Comparison of ENCODE assay signal across 10 mouse cellular contexts in genomic region chr9:67735426-67735825, GRCm38 (mm10). TPM values are rescaled to one million over a fixed set of nuclear protein-coding genes. Genes with fewer than 3 reads are reported as not detected.
DNase-seq lines count a peak whose midpoint lies in the region; ATAC-seq lines count a peak whose summit lies in the region.
"Had no signal": no experiment of that assay in that cellular context is flagged by ENCODE, and none has a peak within 500 bp of the region (broad histone marks: within the 10 kb centered on the region; RNA-seq: fewer than 3 reads in every experiment).

No protein-coding gene starts in this region.

- H3K27me3 ChIP-seq in midbrain, embryonic 14.5 days (ENCODE audit: control insufficient read depth, insufficient read depth, low read length): no peaks in the 10 kb centered on the region
- H3K27me3 ChIP-seq in midbrain, embryonic 15.5 days (replicated peaks): no peaks in the 10 kb centered on the region
- H3K27me3 ChIP-seq in limb, embryonic 10.5 days (ENCODE audit: low read depth, poor library complexity, severe bottlenecking): no peaks in the 10 kb centered on the region
- H3K27me3 ChIP-seq: liver, embryonic 15.5 days had no signal

- no peaks in the 10 kb centered on the region for H3K36me3 ChIP-seq in midbrain, embryonic 14.5 days (ENCODE audit: control insufficient read depth, insufficient read depth, low read length)
- no peaks in the 10 kb centered on the region for H3K36me3 ChIP-seq in midbrain, embryonic 15.5 days (replicated peaks)
- no peaks in the 10 kb centered on the region for H3K36me3 ChIP-seq in limb, embryonic 10.5 days
- H3K36me3 ChIP-seq: liver, embryonic 15.5 days had no signal

- H3K4me1 ChIP-seq in midbrain, embryonic 14.5 days (ENCODE audit: control insufficient read depth, insufficient read depth, low read length): no peaks in the 10 kb centered on the region
- no peaks in the 10 kb centered on the region for H3K4me1 ChIP-seq in midbrain, embryonic 15.5 days
- H3K4me1 ChIP-seq in limb, embryonic 10.5 days: peaks cover 4% of the 10 kb centered on the region; the same call in 1 of the 2 replicates
- H3K4me1 ChIP-seq: liver, embryonic 15.5 days had no signal

- H3K27ac ChIP-seq in midbrain, embryonic 14.5 days (replicated peaks; ENCODE audit: low read depth, low read length): no peak overlapping the region
- no peak overlapping the region for H3K27ac ChIP-seq in midbrain, embryonic 15.5 days
- H3K27ac ChIP-seq in limb, embryonic 10.5 days: no peak overlapping the region
- H3K27ac ChIP-seq: liver, embryonic 15.5 days had no signal

- H3K4me3 ChIP-seq in midbrain, embryonic 14.5 days (replicated peaks; ENCODE audit: low read depth, low read length): no peak overlapping the region
- no peak overlapping the region for H3K4me3 ChIP-seq in midbrain, embryonic 15.5 days
- no peak overlapping the region for H3K4me3 ChIP-seq in limb, embryonic 10.5 days
- H3K4me3 ChIP-seq: liver, embryonic 15.5 days had no signal

- H3K9me3 ChIP-seq in midbrain, embryonic 14.5 days (ENCODE audit: control insufficient read depth, low read length): no peaks in the 10 kb centered on the region
- no peaks in the 10 kb centered on the region for H3K9me3 ChIP-seq in midbrain, embryonic 15.5 days
- no peaks in the 10 kb centered on the region for H3K9me3 ChIP-seq in limb, embryonic 10.5 days (replicated peaks)
- H3K9me3 ChIP-seq: liver, embryonic 15.5 days had no signal

- WGBS in midbrain, embryonic 14.5 days: 54% methylated on average over 11 of the region's 11 CpGs
- WGBS in midbrain, embryonic 15.5 days: 48% methylated on average over 11 of the region's 11 CpGs
- 62% methylated on average over 11 of the region's 11 CpGs for WGBS in limb, embryonic 10.5 days

- DNase-seq in midbrain, embryonic 14.5 days: peak; percentile 48
- peak; percentile 41 for DNase-seq in NIH3T3 (ENCODE audit: low read depth)
- DNase-seq in brain, adult 2 months (ENCODE audit: low read depth, low spot score): peak; percentile 84
- peak; percentile 58 for DNase-seq in gastrocnemius, adult 18-20 months (ENCODE audit: low spot score)
- DNase-seq in limb, embryonic 10.5 days (ENCODE audit: low spot score): peak; percentile 41
- peak; percentile 21 for DNase-seq in yolk sac, embryonic 10.5 days (ENCODE audit: low spot score)
- no peak for DNase-seq in urinary bladder, postnatal 4 days (ENCODE audit: low spot score in 2 of 2)

- ATAC-seq in midbrain, embryonic 14.5 days (ENCODE audit: low FRiP score, low TSS enrichment): no peak
- ATAC-seq in midbrain, embryonic 15.5 days (replicated peaks): no peak

- H3K9ac ChIP-seq in midbrain, embryonic 14.5 days (replicated peaks; ENCODE audit: low read length): no peak overlapping the region
- no peak overlapping the region for H3K9ac ChIP-seq in midbrain, embryonic 15.5 days
- H3K9ac ChIP-seq: liver, embryonic 15.5 days had no signal

- no peak overlapping the region for H3K4me2 ChIP-seq in midbrain, embryonic 14.5 days (ENCODE audit: low read length)
- no peak overlapping the region for H3K4me2 ChIP-seq in midbrain, embryonic 15.5 days
- H3K4me2 ChIP-seq: liver, embryonic 15.5 days had no signal

RNA-seq across cellular contexts. Expression of gene C2cd4b, which starts 23.8 kb away (rescaled TPM):
- 0.71 and 1.1 TPM in 2 replicates for polyA plus RNA-seq in midbrain, embryonic 14.5 days (2014; fragmentation: Nextera tagmentation; extraction: Ambion mirVana)
- 0.31 and 1.4 TPM in 2 replicates for polyA plus RNA-seq in midbrain, embryonic 15.5 days (2015; fragmentation: Nextera tagmentation; extraction: Ambion mirVana)
- total RNA-seq in gastrocnemius, adult 18-20 months (2021): not detected
- 0.14 TPM in 1 of 2 replicates, not detected in the other for polyA plus RNA-seq in limb, embryonic 10.5 days (2016; fragmentation: Nextera tagmentation; extraction: Ambion mirVana)
- polyA plus RNA-seq: liver, embryonic 15.5 days; stomach, embryonic 16.5 days had no signal

Comparison
In these comparisons a context has a peak if more than half of its experiments do, and no peak if none do; other contexts are left out.
1. DNase-seq: peak in midbrain, embryonic 14.5 days (single experiment), NIH3T3 (single experiment), brain, adult 2 months (single experiment), gastrocnemius, adult 18-20 months (single experiment), limb, embryonic 10.5 days (single experiment) and yolk sac, embryonic 10.5 days (single experiment); none in urinary bladder, postnatal 4 days (0 of 2).